Mouse (Mus musculus): ENCODE measurements around the gene Epha4. TPM values are rescaled to one million over a fixed set of nuclear protein-coding genes. Genes with fewer than 3 reads are reported as not detected.

Epha4 gene
- total RNA-seq, 2 experiments from 2014 or later: 0.55 to 0.58 TPM

- no peak for ATAC-seq (ENCODE audit: poor library complexity, severe bottlenecking)
Measured at GRCm38 (mm10) chr1:77336937-77337336, 178.0 kb downstream of the Epha4 start.

- no peak for ATAC-seq (ENCODE audit: poor library complexity, severe bottlenecking)
Measured at GRCm38 (mm10) chr1:77318597-77319127, 196.2 kb downstream of the Epha4 start.

Measured in megakaryocyte, adult 5-6 weeks (primary cell).